Mouse (Mus musculus): ENCODE measurements around the gene Thumpd3.
A peak's percentile ranks its signal among the peaks of the same experiment; 100 is the strongest.

The Thumpd3 gene

GRCm38 (mm10) chr6:113046041-113046975, at the start of gene Thumpd3:
TSS of gene Thumpd3 (plus strand) at chr6:113046225.
- DNase-seq (ENCODE audit: low spot score in 2 of 2): peak; percentile 96 to 97

GRCm38 (mm10) chr6:112999199-112999598, 46.8 kb upstream of the Thumpd3 start:
- DNase-seq (ENCODE audit: low spot score in 2 of 2): no peak

GRCm38 (mm10) chr6:113000666-113001287, 45.2 kb upstream of the Thumpd3 start:
- DNase-seq (ENCODE audit: low spot score in 2 of 2): peak; percentile 93 to 94

- no peak for DNase-seq (ENCODE audit: low spot score in 2 of 2)
These were observed 44.3 kb upstream of the Thumpd3 start for GRCm38 (mm10) chr6:113001719-113002118.

- DNase-seq (ENCODE audit: low spot score in 2 of 2): no peak
These were observed 42.5 kb upstream of the Thumpd3 start for GRCm38 (mm10) chr6:113003313-113004111.

- no peak for DNase-seq (ENCODE audit: low spot score in 2 of 2)
These were observed 39.2 kb upstream of the Thumpd3 start for GRCm38 (mm10) chr6:113006833-113007232.

- DNase-seq (ENCODE audit: low spot score in 2 of 2): no peak
These were observed 34.1 kb upstream of the Thumpd3 start for GRCm38 (mm10) chr6:113011886-113012285.

GRCm38 (mm10) chr6:113012495-113012941, 33.5 kb upstream of the Thumpd3 start:
- no peak for DNase-seq (ENCODE audit: low spot score in 2 of 2)

- no peak for DNase-seq (ENCODE audit: low spot score in 2 of 2)
These were observed 32.5 kb upstream of the Thumpd3 start for GRCm38 (mm10) chr6:113013550-113013949.

- no peak for DNase-seq (ENCODE audit: low spot score in 2 of 2)
These were observed 28.5 kb upstream of the Thumpd3 start for GRCm38 (mm10) chr6:113017500-113018047.

- DNase-seq (ENCODE audit: low spot score in 2 of 2): no peak
These were observed 27.9 kb upstream of the Thumpd3 start for GRCm38 (mm10) chr6:113018139-113018538.

- peak; percentile 58 for DNase-seq (ENCODE audit: low spot score in 2 of 2)
These were observed 21.2 kb upstream of the Thumpd3 start for GRCm38 (mm10) chr6:113024866-113025265.

GRCm38 (mm10) chr6:113025774-113026173, 20.3 kb upstream of the Thumpd3 start:
- DNase-seq (ENCODE audit: low spot score in 2 of 2): no peak

GRCm38 (mm10) chr6:113027446-113027845, 18.6 kb upstream of the Thumpd3 start:
- no peak for DNase-seq (ENCODE audit: low spot score in 2 of 2)

GRCm38 (mm10) chr6:113029006-113029405, 17.0 kb upstream of the Thumpd3 start:
- DNase-seq (ENCODE audit: low spot score in 2 of 2): no peak

GRCm38 (mm10) chr6:113030553-113030952, 15.5 kb upstream of the Thumpd3 start:
- DNase-seq (ENCODE audit: low spot score in 2 of 2): no peak

- no peak for DNase-seq (ENCODE audit: low spot score in 2 of 2)
These were observed 14.9 kb upstream of the Thumpd3 start for GRCm38 (mm10) chr6:113030970-113031660.

- no peak for DNase-seq (ENCODE audit: low spot score in 2 of 2)
These were observed 13.9 kb upstream of the Thumpd3 start for GRCm38 (mm10) chr6:113032121-113032520.

GRCm38 (mm10) chr6:113033185-113033584, 12.8 kb upstream of the Thumpd3 start:
- DNase-seq (ENCODE audit: low spot score in 2 of 2): no peak

- no peak for DNase-seq (ENCODE audit: low spot score in 2 of 2)
These were observed 11.6 kb upstream of the Thumpd3 start for GRCm38 (mm10) chr6:113034466-113034865.

Data from right cerebral cortex, adult 2 months (tissue).